Mouse (Mus musculus) G1E (cell line): ENCODE measurements around the gene Rbm18. TPM values are rescaled to one million over a fixed set of nuclear protein-coding genes. Genes with fewer than 3 reads are reported as not detected.

Experiments used
- ATAC-seq: 2 replicates; pipeline ENCODE4 v1.8.0; 2016; ENCODE audit warnings: mild to moderate bottlenecking; ENCODE audit not compliant: insufficient number of reproducible peaks, poor library complexity, low FRiP score, severe bottlenecking; ENCODE audit errors: extremely low read depth
- DNase-seq: peaks from one replicate; pipeline ENCODE4 v3.0.0; 2012; ENCODE audit warnings: low spot score
- H3K27me3 ChIP-seq: 2 replicates; pipeline ENCODE4 v1.6.1; 2012; ENCODE audit warnings: mild to moderate bottlenecking, low read length, inconsistent platforms; ENCODE audit not compliant: insufficient read depth
- H3K36me3 ChIP-seq: replicated peaks from 2 replicates; pipeline ENCODE3; 2012; ENCODE audit warnings: mild to moderate bottlenecking, inconsistent platforms
- H3K4me1 ChIP-seq: 2 replicates; pipeline ENCODE4 v1.6.1; 2012; ENCODE audit warnings: low read depth, low read length, inconsistent platforms, mixed read lengths; ENCODE audit not compliant: insufficient read depth
- H3K4me3 ChIP-seq: 2 replicates; pipeline ENCODE4 v1.5.1; 2012; ENCODE audit warnings: low read depth, mild to moderate bottlenecking, inconsistent platforms, low read length, moderate library complexity, mixed read lengths
- H3K9me3 ChIP-seq: replicated peaks from 2 replicates; pipeline ENCODE4 v1.6.1; 2012; ENCODE audit warnings: inconsistent platforms
- CTCF ChIP-seq: IDR thresholded peaks from 2 replicates; pipeline ENCODE4 v1.5.1; 2012; ENCODE audit warnings: low read depth, low read length, inconsistent platforms, mixed read lengths
- GATA1 ChIP-seq: IDR thresholded peaks from 2 replicates; pipeline ENCODE4 v1.6.1; 2012; ENCODE audit warnings: borderline replicate concordance, low read length, inconsistent platforms, mixed read lengths
- GATA2 ChIP-seq: IDR thresholded peaks from 2 replicates; pipeline ENCODE4 v1.6.1; 2012; ENCODE audit warnings: low read depth, low read length, inconsistent platforms, borderline replicate concordance
- POLR2AphosphoS5 ChIP-seq: IDR thresholded peaks from 2 replicates; pipeline ENCODE4 v1.6.1; 2012; ENCODE audit warnings: low read depth, low read length, inconsistent platforms; ENCODE audit not compliant: insufficient replicate concordance
- TAL1 ChIP-seq: conservative IDR thresholded peaks from 2 replicates; pipeline ENCODE4 v1.6.1; 2012; ENCODE audit warnings: low read depth, low read length, inconsistent platforms, mixed read lengths
- polyA plus RNA-seq: library from polyadenylated mRNA; stranded (reverse); fragments of >175 nt; gene quantifications from 2 replicates; pipeline ENCODE4 v1.2.3, GENCODE M21; 2012
- total RNA-seq, 2 experiments: library from RNA; stranded (forward) in 1 of 2; stranded (reverse) in 1 of 2; fragments of 200-1000 nt in 1 of 2; fragments of >200 nt in 1 of 2; fragmentation: Nextera tagmentation in 1 of 2; gene quantifications; 2 replicates each; pipeline ENCODE4 v1.2.3; 2014 to 2017

Rbm18 gene
- total and polyA plus RNA-seq, 3 experiments = 13.3 to 42.1 (median 33.2) TPM

GRCm38 (mm10) chr2:36101866-36102558 lies 34.6 kb downstream of the Rbm18 start:
- Histone ChIP-seq H3K9me3 (no peaks in the 10 kb centered on the region), H3K36me3 (no peaks in the 10 kb centered on the region), H3K27me3 (peaks cover 69% of the 10 kb centered on the region), H3K4me3 (no peak overlapping the region), H3K4me1 (no peaks in the 10 kb centered on the region)
- no peak for DNase-seq
- TF ChIP-seq GATA2 (no peak), POLR2AphosphoS5 (no peak), CTCF (no peak), GATA1 (no peak), TAL1 (no peak)
- ATAC-seq = no peak

GRCm38 (mm10) chr2:36099739-36100138 lies 36.8 kb downstream of the Rbm18 start:
- no peak for ATAC-seq
- no peaks in the 10 kb centered on the region for H3K4me1 ChIP-seq

GRCm38 (mm10) chr2:36098021-36098420 lies 38.6 kb downstream of the Rbm18 start:
- DNase-seq = no peak
- ATAC-seq = no peak
- TF ChIP-seq TAL1 (no peak), POLR2AphosphoS5 (no peak), CTCF (no peak)
- no peaks in the 10 kb centered on the region for H3K36me3 ChIP-seq
- H3K27me3 ChIP-seq = peaks cover 57% of the 10 kb centered on the region
- H3K4me3 ChIP-seq = no peak overlapping the region
- no peaks in the 10 kb centered on the region for H3K4me1 ChIP-seq
- H3K9me3 ChIP-seq = no peaks in the 10 kb centered on the region

More at GRCm38 (mm10) chr2:36099739-36100138, 36.8 kb downstream of the Rbm18 start:
- Histone ChIP-seq H3K27me3 (peaks cover 65% of the 10 kb centered on the region), H3K4me3 (no peak overlapping the region), H3K9me3 (no peaks in the 10 kb centered on the region), H3K36me3 (no peaks in the 10 kb centered on the region)
- DNase-seq = no peak
- TF ChIP-seq POLR2AphosphoS5 (no peak), CTCF (no peak), GATA2 (no peak), TAL1 (no peak), GATA1 (no peak)

- Histone ChIP-seq H3K9me3 (no peaks in the 10 kb centered on the region), H3K27me3 (peaks cover 52% of the 10 kb centered on the region), H3K36me3 (no peaks in the 10 kb centered on the region), H3K4me1 (no peaks in the 10 kb centered on the region), H3K4me3 (no peak overlapping the region)
- ATAC-seq (no peak), DNase-seq (no peak)
- TF ChIP-seq GATA2 (no peak), POLR2AphosphoS5 (no peak), CTCF (no peak), TAL1 (no peak)
Observed at GRCm38 (mm10) chr2:36097129-36097815, 39.3 kb downstream of the Rbm18 start.

GRCm38 (mm10) chr2:36093914-36094475 lies 42.6 kb downstream of the Rbm18 start:
- Histone ChIP-seq H3K27me3 (peaks cover 44% of the 10 kb centered on the region), H3K4me3 (no peak overlapping the region), H3K9me3 (no peaks in the 10 kb centered on the region), H3K4me1 (peaks cover 7% of the 10 kb centered on the region), H3K36me3 (no peaks in the 10 kb centered on the region)
- DNase-seq = no peak
- ATAC-seq = no peak
- TF ChIP-seq TAL1 (no peak), GATA2 (no peak), GATA1 (no peak), CTCF (no peak), POLR2AphosphoS5 (no peak)

- ATAC-seq (no peak), DNase-seq (no peak)
- no peak overlapping the region for H3K4me3 ChIP-seq
- no peaks in the 10 kb centered on the region for H3K36me3 ChIP-seq
- peaks cover 7% of the 10 kb centered on the region for H3K4me1 ChIP-seq
- TF ChIP-seq TAL1 (no peak), POLR2AphosphoS5 (no peak), GATA2 (no peak), CTCF (no peak)
- peaks cover 39% of the 10 kb centered on the region for H3K27me3 ChIP-seq
- no peaks in the 10 kb centered on the region for H3K9me3 ChIP-seq
Observed at GRCm38 (mm10) chr2:36093301-36093700, 43.3 kb downstream of the Rbm18 start.
